Mouse (Mus musculus): Measurements from ENCODE around the gene Uvrag.

The Uvrag gene

GRCm38 (mm10) chr7:99164873-99165410 is 24.0 kb upstream of the Uvrag start:
- no peak for DNase-seq

- no peak for DNase-seq
Observed at GRCm38 (mm10) chr7:99162462-99162861, 21.5 kb upstream of the Uvrag start.

DNA sequence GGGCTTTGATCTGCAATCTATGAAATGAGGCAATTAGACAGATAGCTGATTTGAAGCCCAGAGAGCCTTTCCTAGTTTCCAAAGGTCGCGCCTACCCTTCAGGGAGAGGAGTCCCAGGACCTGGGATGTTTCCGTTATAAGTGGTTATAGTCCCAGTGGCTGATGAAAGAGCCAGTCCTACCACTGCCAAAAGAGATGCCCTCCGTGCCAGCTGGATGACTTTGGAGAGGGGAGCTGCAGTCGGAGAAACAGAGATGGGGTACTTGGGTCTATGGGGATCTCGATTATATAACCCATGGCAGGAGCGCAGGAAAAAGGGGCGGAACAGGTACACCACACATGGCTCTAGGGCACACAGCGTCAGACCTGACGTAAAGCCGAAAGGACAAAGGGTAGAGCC is 21.0 kb upstream of the Uvrag start:
- DNase-seq: no peak

DNA sequence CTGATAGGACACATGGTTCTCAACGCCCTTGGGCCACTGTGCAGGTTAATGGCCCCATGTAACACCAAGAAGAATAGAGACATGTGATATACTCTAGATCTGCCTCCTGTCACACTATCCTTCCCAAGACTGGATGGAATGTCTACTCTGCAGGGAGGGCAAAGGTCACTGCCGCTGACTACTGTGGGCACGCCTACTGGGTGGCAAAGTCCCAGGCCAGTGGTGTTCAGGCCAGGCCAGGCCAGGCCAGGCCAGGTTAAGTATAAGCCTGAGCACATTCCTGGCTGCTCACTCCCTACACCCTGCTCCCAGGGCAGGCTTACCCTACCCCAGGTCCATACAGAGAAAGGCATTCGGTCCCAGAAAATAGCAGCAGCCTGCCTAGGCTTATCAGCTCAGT is 20.6 kb upstream of the Uvrag start:
- DNase-seq: peak; percentile 94

DNA sequence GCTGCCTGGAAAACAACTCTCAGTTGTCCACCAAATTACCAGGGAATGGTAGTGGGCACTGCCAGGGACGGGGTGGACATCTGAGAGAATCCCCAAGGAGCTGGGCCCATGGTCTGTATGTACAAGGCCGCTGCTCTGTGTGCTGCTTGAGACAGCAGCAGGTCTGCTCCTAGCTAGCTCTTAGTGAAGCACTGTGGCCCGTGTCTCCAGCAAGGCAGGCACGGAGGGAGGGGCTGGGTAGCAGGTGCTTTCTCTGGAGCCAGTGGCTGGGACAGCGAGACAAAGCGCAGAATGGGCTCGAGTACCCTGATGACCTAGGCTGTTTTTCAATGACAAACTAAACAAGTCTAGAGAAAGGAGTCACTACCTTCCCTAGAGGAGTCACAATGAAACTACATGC is 20.1 kb upstream of the Uvrag start:
- DNase-seq: no peak

DNA sequence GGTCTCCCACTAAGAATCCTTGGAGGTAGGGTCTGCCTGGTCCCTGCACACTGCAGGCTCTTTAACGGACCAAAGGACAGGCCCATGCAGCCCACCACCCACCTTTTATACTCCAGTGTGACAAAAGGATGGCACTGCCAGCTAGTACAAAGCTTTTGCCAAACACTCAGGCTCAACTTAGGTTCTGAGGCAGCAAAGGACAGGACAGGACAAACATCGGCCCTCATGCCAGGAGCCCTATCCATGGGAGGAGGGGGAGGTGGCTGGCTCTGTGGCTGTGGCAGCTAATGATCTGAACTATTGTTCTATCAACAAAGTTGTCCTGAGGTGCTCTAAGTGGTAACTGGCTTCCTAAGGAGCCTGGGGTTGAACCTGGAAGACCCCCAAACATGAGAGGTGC is 18.5 kb upstream of the Uvrag start:
- DNase-seq: no peak

DNA sequence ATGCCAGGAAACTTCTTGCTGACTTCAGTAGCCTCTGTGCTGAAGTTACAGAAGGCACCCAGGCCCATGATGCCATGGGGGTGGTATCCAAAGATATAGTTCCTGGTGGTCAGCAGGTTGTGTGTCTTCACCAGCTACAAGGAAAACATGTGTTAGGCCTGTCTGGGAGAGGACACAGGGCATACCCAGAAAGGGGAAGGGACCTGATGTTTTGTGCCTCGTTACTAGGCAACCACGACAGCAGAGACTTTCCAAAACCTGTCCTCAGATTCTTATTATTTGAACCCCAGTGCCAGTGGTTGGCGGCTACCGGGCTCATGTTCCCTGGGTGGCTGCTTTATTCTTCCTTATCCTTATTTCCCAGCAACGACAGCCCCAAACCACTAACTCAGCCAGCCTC is 18.0 kb upstream of the Uvrag start:
- no peak for DNase-seq

- no peak for DNase-seq
Observed at GRCm38 (mm10) chr7:99158011-99158410, 17.1 kb upstream of the Uvrag start.

DNA sequence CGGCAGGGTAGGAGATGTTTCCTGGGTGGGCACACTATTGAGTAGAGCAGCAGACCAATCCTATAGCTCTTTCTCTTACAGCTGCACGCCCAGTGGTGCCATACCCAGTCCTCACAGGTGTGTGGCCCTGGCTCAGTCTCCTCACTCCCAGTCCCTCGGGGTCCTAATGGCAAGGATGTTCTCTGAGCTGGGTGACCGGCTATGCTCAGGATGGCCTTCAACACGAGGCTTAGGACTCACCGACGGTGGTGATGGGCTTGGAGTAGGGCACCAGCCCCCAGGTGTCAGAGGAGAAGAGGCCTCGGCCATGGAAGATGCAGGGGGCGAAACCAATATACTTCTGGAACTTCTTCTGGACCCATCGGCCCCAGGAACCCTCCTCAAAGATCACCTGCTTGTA is 15.8 kb upstream of the Uvrag start:
- DNase-seq: no peak

DNA sequence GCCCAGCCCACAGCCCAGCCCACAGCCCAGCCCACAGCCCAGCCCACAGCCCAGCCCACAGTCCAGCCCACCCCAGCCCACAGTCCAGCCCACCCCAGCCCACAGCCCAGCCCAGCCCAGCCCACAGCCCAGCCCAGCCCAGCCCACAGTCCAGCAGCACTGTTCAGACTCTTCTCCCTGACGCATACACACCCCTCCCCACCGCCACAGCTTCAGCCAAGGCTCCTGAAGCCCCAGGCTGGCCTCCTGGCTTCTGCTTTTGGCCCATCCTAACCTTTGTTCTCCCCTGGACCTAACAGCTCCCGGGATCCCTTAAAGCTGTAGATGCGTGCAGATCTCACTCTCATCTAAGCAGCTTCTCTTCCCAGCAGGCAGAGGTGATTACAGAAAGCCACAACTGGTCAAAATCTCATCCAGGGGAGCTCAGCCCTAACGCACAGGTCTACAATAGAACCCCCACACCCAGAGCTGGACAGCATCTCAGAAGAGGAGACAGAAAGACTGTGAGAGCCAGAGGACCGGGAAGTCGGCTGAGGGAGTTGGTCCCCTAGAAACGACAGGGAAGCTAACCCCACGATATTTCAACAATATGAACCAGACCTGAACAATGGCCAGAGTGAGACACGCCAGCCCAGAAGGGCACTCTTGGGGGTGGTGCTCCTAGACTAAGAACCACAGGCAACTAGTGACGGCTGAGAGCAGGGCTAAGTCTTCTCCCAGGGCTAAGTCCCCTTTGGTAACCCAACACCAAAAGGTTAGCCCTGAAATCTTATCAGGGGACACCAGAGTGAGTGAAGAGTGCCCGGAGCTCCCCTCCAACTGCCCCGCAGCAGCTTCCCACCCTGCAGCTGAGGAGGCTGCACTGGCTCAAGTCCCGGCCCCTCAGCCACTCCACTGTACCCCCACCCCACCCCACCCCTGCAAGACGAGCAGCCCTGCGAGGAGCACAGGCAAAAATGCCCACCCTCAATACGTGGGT is 14.7 kb upstream of the Uvrag start:
- peak; percentile 70 for DNase-seq

GRCm38 (mm10) chr7:99154648-99155151 is 13.8 kb upstream of the Uvrag start:
- no peak for DNase-seq

DNA sequence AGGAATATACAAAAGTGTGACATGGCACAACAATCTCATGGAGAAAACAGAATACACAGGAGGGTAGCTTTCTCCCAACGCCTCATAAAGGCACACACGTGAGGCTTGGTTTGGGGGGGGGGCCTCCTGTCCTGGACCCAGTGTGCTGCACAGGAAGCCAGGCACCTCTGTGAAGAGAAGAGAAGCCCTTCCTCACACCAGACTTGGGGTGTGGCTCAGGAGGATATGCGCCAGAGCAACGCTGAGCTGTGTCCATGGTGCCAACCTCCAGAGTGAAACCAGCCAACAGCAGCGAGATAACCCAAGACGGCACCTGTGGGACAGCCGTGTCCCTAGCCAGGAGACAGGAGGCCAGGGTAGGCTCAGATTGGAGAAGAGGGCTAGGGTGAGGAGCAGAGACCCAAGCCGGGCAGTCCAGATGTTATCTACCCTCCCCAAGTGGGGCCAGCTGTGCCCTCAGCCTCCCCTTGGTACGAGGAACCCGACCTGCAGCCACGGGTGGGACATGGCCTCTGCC is 12.8 kb upstream of the Uvrag start:
- no peak for DNase-seq

- DNase-seq: no peak
Observed at GRCm38 (mm10) chr7:99152756-99153155, 11.8 kb upstream of the Uvrag start.

GRCm38 (mm10) chr7:99151342-99151741 is 10.4 kb upstream of the Uvrag start:
- DNase-seq: peak; percentile 95

DNA sequence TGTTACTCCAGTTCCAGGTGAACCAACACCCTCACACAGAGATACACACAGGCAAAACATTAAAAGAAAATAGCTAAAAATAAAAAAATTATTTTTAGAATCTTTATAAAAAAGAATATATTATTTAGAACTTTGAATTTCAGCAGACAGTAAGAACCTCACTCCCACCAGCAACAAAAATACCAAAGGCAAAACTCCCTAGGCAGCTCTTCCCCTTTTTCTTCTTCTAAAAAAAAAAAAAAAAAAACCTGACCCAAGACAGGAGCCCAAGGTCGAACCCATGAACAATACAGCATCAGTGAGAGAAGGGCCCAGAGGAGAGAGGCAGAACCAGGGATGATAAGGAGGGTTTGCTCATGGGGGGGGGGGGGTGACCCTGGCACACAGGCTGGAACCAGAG is 8.1 kb upstream of the Uvrag start:
- no peak for DNase-seq

DNA sequence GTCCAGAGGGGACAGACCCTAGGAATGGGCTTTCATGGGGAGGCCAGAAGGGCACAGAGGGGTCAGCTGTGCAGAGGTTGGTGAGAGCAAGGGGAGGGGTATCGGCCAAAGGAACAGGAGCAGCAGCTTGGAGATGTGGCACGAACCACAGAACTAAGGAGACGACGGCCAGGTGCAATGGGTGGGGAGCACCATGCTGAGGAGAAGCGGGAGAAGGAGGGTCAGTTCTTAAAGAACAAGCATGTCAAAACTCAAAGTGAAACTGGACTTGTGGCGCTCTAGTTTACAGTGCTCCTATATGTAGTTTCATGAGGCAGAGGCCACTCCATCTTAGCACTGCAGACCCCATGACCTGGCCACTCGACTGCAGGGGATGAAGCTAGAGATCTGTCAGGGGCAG is 6.6 kb upstream of the Uvrag start:
- DNase-seq: no peak

- DNase-seq: no peak
Observed at GRCm38 (mm10) chr7:99146906-99147305, 6.0 kb upstream of the Uvrag start.

DNA sequence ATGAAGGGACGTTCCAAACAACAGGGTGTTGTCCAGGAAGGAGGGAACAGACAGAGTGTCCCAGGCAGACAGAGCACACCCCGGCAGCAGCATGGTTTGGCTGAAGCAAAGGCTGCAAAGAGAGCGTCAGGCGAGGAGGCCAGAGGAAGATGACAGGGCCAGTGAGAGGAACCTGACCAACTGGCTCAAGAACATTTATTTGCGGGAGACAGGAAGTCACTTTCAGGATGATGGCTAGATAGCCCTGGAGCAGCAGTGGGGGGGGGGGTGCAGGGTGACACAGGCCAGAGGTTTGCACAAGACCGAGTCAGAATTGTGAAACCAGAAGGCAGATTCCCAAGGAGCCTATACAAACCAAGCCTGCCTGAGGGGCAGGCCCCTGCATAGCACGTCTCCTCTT is 5.1 kb upstream of the Uvrag start:
- no peak for DNase-seq

DNA sequence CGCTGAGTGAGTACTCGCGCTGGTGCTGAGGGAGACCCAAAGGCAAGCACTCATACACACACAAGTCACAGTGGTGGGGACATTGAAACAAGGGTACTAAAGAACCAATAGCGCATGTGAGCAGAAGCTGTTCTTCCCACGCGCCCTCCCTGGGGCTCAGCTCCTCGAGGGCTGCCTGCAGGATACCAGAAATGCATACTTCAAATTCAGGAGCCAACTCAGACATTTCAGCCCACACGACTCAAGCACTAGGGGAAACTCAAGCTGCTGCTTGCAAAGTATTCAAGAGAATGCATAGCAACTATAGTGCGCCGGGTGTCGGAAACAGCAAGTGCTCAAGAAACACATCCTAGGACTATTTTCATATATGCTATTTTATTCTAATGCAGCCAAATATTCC is 3.7 kb upstream of the Uvrag start:
- DNase-seq: no peak

DNA sequence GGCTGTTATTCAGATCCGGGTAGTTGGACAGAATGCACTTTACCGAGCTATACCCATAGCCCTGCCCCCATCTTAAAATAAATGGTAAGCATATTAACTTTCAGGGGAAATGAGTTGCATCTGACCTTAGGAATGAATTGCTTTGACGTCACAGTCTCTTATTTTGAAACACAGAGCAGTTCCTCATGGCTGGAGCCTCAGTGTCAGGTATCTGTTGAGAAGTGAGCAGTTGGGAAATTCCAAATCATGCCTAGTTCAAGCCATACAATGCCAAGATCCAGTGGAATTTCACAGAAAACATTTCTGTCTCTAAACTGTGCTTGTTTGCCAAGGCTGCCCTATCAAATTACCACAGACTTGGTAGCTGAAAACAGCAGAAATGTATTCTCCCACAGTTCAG is 2.3 kb upstream of the Uvrag start:
- DNase-seq: no peak

GRCm38 (mm10) chr7:99141919-99142606 is 1.1 kb upstream of the Uvrag start:
- DNase-seq: no peak

- DNase-seq: no peak
Observed at GRCm38 (mm10) chr7:99140511-99140910, 430 bp downstream of the Uvrag start.

DNA sequence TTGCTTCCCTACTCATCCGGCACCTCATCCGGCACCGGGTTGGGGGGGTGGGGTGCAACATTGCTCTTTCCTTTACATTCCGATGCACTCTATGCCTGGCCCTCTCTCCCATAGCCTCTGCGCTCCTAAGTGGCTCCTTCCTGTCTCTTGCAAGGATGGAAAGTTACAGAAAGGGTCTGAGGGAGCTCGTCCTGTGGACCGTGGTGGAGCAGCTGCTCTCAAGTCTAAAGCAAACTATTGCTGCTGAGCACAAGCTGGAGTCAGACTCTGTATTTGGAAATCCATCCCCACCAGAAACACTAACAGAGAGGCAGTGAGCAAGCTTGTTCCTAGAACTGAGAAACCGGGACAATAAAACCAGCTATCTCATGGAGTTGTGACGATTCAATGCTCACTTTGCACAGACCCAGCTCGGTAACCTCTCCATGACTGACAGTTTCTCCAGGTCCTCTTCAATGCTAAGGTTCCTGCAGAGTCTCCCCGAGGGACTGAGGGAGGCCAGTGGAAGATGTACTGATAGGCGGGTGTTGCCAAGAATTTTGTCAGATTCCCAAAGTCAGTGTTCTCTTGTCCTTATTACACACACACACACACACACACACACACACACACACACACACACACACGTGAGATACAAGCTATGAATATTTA is 975 bp downstream of the Uvrag start:
- no peak for DNase-seq
